Mouse (Mus musculus): ENCODE data around the gene Golph3l.

DNA sequence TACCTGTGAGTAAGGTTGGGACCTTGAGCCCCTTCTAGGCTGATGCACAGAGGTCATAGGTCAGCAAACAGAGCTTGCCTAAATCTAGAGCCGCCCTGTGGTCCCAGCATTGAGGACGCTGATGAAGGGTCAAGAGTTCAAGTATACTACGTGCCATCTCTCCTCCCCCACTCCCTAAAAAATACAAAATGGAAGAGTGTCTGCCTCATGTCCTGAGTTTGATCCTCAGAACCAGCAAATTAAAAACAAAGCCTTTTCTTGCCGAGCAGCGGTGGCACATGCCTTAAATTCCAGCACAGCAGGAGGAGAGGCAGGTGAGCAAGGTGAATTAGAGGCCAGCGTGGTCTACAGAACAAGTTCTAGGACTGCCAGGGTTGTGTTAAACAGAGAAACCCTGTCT, 64.1 kb downstream of the Golph3l start:
- TF ChIP-seq CTCF (IDR thresholded peaks at IDR 0.05; ENCODE audit: low read depth) (no peak), EP300 (optimal IDR thresholded peaks at IDR 0.05) (no peak)

Data from stomach, postnatal 0 days (tissue).